Mouse (Mus musculus) intestine, embryonic 15.5 days (tissue): ENCODE measurements around the gene Mical1. TPM values are rescaled to one million over a fixed set of nuclear protein-coding genes. Genes with fewer than 3 reads are reported as not detected.

Source experiments
- polyA plus RNA-seq: library from polyadenylated mRNA; unstranded; fragments of >200 nt; fragmentation: Nextera tagmentation; extraction: Ambion mirVana; gene quantifications from 2 replicates; pipeline ENCODE4 v1.2.1, GENCODE M21; 2015

Gene Mical1
- polyA plus RNA-seq, 1 experiment from 2014 or later = 26.6 TPM

Other genes starting within 250 kb of the Mical1 start
- gene Fig4, start 173.1 kb upstream of the Mical1 start, polyA plus RNA-seq = 16.9 and 20.2 TPM in 2 replicates
- 0.03 TPM in 1 of 2 replicates, not detected in the other for gene Ak9, start 172.3 kb upstream of the Mical1 start, polyA plus RNA-seq
- 13.3 and 14.3 TPM in 2 replicates for gene Zbtb24, start 25.9 kb upstream of the Mical1 start, polyA plus RNA-seq
- gene Smpd2, start 14.1 kb downstream of the Mical1 start, polyA plus RNA-seq = 50.2 and 56.2 TPM in 2 replicates
- 0.57 and 0.63 TPM in 2 replicates for gene Ppil6, start 14.1 kb downstream of the Mical1 start, polyA plus RNA-seq
- gene Cd164, start 43.1 kb downstream of the Mical1 start, polyA plus RNA-seq = 166 and 185 TPM in 2 replicates
- gene Ccdc162, start 240.3 kb downstream of the Mical1 start, polyA plus RNA-seq = 0.93 and 0.95 TPM in 2 replicates